Mouse (Mus musculus) regulatory T cell (primary cell): ENCODE results near the gene Dnase1l3.

Experiments used
- in situ Hi-C: fragments of 300-600 bp; cut with MboI, MseI; formaldehyde crosslinking; loops from one replicate; pipeline ENCODE4 v1.15.1; 2025; ENCODE audit warnings: high pct_unique_total_duplicates

The Dnase1l3 gene

DNA sequence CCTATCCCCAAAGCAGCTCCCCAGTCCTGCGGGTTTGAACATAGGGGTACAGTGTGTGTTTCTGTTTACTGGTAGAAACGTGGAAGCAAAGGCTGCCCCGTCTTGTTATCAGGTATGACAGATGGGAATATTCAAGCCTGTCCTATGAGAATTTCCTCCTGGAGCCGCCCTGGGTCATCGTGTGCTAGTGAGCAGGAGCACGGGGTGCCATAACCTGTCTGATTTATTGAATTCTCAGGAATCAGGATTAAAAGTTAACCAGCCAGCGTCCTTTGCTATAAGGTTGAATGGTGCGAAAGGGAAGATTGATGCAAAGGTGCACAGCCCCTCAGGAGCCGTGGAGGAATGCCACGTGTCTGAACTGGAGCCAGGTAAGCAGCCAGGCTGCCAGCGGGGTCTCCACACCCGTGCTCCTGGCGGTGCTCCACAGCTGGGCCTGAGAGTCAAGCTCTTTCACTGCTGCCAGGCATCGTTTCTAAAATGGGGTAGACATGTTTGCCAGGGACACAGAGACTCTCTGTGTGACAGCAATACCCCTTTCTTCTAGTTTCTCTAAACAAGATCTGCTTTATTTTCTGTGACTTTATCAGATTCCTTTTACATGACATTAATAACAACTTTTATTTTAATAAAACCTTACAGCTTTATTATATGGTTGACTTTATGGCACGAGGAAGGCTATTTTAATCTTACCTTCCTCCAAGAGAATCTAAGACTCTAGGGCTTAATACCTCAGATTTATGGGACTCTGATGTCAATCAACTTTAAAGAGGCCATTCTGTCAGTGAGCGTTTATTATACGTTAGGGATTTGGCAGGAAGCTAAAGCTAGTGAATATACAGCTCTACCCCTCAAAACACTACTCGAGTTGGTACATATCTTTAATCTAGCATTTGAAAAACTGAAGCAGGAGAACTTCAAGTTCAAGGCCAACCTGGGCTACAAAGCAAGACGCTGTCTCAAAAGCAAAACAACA, 55.3 kb downstream of the Dnase1l3 start:
- in situ Hi-C loops: loop anchor here (5.0 kb wide), 1 partner anchor 42 kb away; no protein-coding TSS in a partner anchor

DNA sequence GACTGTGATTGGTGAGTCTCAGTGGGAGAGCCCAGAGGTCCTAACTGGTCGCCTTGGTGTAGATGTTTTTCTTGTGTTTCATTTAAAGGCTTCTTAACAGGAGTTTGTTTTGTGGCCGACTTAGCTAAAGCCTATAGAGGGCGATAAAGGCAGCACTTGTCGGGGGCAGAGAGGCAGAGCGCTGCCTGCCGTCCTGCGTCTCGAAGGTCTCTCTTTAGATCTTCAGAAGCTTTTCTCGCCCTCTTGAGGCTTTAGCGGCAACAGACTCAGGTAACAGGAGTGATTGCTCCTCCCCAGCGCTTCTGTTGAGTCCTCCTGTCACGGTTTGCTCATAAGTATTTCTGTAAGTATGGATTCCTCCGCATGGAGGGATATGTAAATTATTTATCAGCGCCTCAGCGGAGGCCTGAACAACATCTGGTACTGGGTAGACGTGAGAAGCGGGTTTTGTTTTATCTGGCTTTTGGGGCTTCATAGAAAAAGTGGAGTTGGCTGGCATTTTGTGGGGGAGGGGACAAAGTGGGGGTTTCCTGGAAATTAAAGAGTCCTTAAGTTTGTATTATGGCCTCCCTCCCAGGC, 57.2 kb downstream of the Dnase1l3 start:
- in situ Hi-C loops: loop anchor here (5.0 kb wide), 1 partner anchor 40 kb away; no protein-coding TSS in a partner anchor

DNA sequence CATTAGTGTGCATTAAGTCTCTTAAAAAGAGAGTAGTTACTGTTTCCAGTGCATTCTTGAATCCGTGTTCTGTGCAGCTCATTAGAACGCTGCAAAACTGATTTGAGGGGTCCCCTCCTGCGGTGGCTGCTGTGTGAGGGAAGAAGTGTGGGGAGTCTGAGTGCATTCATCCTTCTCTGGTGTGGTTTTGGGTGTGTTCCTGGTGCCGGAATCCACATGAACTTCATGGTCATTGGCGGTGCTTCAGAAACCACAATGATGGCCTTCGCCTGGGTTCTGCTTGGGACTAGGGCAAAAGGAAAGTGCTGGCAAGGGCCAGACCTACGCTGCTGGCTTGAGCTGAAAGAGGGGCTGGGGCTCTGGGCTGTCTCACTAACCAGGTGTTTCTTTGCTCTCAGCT, 60.2 kb downstream of the Dnase1l3 start:
- in situ Hi-C loops: no loop called here

GRCm38 (mm10) chr14:7932151-7932550, 62.2 kb downstream of the Dnase1l3 start:
- in situ Hi-C loops: no loop called here

DNA sequence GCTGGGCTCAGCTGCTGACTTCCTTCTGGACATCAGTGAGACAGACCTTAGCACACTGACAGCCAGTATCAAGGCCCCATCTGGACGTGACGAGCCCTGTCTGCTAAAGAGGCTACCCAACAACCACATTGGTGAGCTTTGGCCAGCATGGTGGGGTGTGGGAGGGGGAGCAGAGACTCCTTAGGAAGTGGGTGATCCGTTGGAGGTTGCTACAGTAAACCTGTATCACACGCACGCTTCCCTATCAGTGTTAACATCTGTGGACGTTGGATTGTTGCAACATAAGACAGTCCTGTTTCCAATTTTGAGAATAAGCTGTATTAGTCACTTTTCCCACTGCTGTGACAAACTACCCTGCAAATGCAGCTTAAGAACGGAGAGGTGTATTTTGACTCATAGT, 65.3 kb downstream of the Dnase1l3 start:
- in situ Hi-C loops: no loop called here

DNA sequence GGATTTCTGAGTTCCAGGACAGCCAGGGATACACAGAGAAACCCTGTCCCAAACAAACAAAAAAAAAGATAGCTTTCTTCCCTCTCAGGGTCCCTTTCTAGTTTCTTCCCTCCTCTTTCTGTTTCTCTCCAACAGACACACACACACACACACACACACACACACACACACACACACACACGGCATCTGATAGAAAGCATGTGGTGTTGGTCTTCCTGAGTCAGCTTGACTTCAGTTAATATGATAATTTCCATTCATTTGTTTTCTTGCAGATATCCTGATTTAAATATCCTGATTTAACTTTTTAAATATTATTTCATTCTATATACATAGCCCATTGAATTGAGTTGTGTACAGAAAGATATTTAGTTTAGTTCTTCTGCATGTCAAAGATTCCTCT, 66.0 kb downstream of the Dnase1l3 start:
- in situ Hi-C loops: no loop called here

DNA sequence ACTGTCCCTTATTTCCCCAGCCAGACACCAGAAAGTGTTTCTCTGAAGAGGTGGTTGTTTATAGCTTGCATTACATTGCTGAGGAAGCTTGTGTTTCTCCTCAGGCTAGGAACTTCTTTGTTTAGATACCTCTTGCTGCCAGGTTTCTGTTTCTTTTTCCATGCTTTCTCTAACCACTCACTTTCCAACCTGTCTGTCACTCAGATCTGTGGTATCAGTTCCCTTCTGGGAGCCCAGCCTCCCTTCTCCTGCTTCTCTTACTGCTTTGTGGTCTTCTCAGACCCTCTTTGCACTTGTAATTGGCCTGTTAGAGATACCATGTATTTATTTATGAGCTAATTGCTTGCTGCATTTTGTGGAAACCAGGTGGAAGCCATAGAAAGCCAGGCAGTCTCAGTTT, 70.7 kb downstream of the Dnase1l3 start:
- in situ Hi-C loops: no loop called here

DNA sequence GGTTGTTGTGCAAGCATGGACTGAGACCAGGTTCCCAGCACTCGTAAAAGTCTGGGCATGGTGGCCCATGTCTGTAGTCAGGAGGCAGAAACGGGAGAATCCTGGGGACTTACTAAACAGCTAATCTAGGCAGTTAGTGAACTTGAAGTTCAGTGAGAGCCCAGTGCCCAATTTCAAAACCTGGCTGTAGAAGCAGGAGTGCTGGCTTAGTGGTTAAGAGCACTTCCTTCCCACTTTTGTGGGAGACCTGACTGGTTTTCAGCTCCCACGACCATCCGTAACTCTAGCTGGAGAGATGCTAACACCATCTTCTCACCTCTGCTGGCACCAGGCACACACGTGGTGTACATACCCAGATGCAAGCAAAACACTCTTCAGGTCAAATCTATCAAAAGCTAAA, 72.9 kb downstream of the Dnase1l3 start:
- in situ Hi-C loops: no loop called here

DNA sequence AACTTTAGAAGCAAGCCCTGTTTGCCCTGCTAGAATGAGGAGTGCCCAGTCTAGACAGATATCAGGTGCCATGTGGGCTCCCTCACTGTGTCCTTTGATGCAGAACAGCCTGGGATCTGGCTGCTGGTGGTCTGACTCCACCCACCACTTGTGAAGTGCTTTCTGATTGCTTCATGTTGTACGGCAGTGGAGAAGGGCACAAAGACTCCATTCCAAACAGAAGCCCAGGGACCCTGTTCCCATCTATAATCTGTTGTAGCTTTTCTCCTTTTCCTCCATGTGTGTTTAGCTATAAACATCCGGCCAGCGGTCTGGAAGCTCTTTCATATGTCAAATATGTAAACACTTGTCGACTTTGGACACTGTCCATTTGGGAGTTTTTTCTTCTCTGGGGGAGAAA, 74.5 kb downstream of the Dnase1l3 start:
- in situ Hi-C loops: no loop called here

GRCm38 (mm10) chr14:7919309-7919708, 75.1 kb downstream of the Dnase1l3 start:
- in situ Hi-C loops: no loop called here

DNA sequence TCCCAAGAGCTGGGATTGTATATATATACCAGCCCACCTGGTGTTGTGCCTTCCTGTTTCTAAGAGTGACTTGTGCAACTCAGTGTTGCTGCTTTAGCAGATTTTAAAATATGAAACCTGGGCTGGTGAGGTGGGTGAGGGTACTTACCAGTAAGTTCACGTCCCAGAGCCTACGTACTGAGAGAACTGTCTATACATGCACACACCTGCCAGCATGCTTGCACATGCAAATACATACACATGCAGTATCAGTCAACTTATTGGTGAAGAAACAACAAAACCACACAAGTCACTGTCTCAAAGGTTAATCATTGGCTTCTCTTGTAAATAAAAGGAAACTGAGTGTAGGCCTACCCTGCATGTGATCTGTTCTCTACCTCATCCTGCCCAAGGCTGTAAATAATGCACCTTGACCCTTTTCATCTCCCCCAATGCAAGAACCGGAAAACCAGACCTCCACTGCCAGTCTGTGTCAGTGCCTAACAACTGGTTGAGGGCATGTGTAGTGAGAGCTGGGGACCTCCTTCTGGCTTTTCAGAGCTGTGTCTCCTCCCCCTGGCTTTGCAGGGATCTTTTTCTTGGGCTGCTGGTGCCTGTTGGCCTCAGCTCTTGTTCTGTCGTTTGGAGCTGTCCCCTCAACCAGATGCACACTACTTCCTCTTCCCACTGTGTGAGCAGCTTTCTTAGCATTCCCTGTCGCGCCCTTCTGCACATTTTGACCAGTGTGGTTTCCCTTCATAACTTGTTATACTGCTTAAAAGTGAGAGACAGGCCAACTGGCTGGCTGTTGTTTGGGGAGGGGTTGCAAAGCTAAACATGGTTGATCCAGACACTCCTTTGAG, 76.0 kb downstream of the Dnase1l3 start:
- in situ Hi-C loops: no loop called here
